ENCODE assay signal across 25 mouse cellular contexts in the genomic region with DNA sequence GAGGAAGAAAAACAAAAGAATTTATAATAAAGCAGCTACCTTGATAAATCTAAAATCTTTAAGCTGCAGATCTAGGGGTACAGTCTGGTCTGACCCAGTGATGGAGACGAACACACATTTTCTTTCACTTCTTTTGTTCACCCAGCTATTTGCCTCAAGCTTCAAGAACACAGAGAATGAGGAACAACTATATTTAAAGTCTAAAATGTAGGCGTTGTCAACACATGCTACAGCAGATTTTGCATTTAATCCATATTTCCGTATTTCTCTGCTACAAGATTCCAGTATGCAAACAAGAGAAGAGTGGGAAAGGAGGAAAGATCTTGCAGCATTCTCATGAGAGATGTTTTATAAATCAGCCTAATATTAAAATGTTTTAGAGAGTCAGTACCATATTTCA. TPM values are rescaled to one million over a fixed set of nuclear protein-coding genes. Genes with fewer than 3 reads are reported as not detected.
DNase-seq lines count a peak whose midpoint lies in the region; ATAC-seq and TF ChIP-seq lines count a peak whose summit lies in the region.
"Had no signal": no experiment of that assay in that cellular context is flagged by ENCODE, and none has a peak within 500 bp of the region (broad histone marks: within the 10 kb centered on the region; RNA-seq: fewer than 3 reads in every experiment).

No protein-coding gene starts in this region.

- H3K9ac ChIP-seq in kidney, embryonic 16.5 days (replicated peaks; ENCODE audit: low read length), result no peak overlapping the region
- H3K9ac ChIP-seq: embryonic facial prominence, embryonic 12.5 days; forebrain, embryonic 13.5 days; forebrain, embryonic 15.5 days had no signal

- H3K27ac ChIP-seq in left cerebral cortex, adult 2 months, result peak overlapping the region; percentile 60
- peak overlapping the region; percentile 99 for H3K27ac ChIP-seq in macrophage
- no peak overlapping the region for H3K27ac ChIP-seq in kidney, embryonic 16.5 days (ENCODE audit: low read length)
- H3K27ac ChIP-seq: embryonic facial prominence, embryonic 10.5 days; embryonic facial prominence, embryonic 12.5 days; forebrain, embryonic 13.5 days; forebrain, embryonic 15.5 days had no signal

- H3K4me3 ChIP-seq in left cerebral cortex, adult 2 months, result no peak overlapping the region
- H3K4me3 ChIP-seq in macrophage (ENCODE audit: inconsistent target), result no peak overlapping the region
- H3K4me3 ChIP-seq in kidney, embryonic 16.5 days (ENCODE audit: low read length), result no peak overlapping the region
- H3K4me3 ChIP-seq: embryonic facial prominence, embryonic 10.5 days; embryonic facial prominence, embryonic 12.5 days; forebrain, embryonic 13.5 days; forebrain, embryonic 15.5 days had no signal

- peaks cover 8% of the 10 kb centered on the region for H3K4me1 ChIP-seq in kidney, embryonic 16.5 days (ENCODE audit: insufficient read depth, low read length)

- no peak for TF ChIP-seq CTCF in left cerebral cortex, adult 2 months (IDR thresholded peaks at IDR 0.05)

- no peak for DNase-seq in frontal cortex, postnatal 25 days (ENCODE audit: low spot score in 2 of 2)
- no peak for DNase-seq in left cerebral cortex, adult 2 months (ENCODE audit: extremely low spot score in 1 of 2, low spot score in 2 of 2)
- DNase-seq in left cerebral cortex, postnatal 4 days, result no peak
- DNase-seq in kidney, postnatal 14 days, result no peak
- DNase-seq: adrenal gland, adult 8-10 months; adrenal gland, postnatal 14 days; adrenal gland, postnatal 36 days; B cell, adult 2 months; cerebellum, adult 11-12 months; cerebellum, adult 2 months; cerebellum, adult 9-10 months; cerebellum, postnatal 10 days; cerebellum, postnatal 25 days had no signal

- peak; percentile 76; the same call in 1 of the 2 replicates for ATAC-seq in frontal cortex, adult (ENCODE audit: low TSS enrichment)
- ATAC-seq in kidney, embryonic 16.5 days (ENCODE audit: low FRiP score, low TSS enrichment), result no peak
- ATAC-seq: activated CD4-positive, CD25-positive, alpha-beta regulatory T cell, adult 4 months; CD4-positive, CD25-positive, alpha-beta regulatory T cell, adult 4 months; forebrain, embryonic 13.5 days; forebrain, embryonic 15.5 days; Patski had no signal

- 38% methylated on average over 3 of the region's 3 CpGs for WGBS in macrophage (ENCODE audit: missing documents)
- WGBS in kidney, embryonic 16.5 days, result 98% methylated on average over 3 of the region's 3 CpGs

- 0 out of 2 replicates have a peak, but pooled peaks cover 8% of the 10 kb centered on the region for H3K36me3 ChIP-seq in macrophage (ENCODE audit: inconsistent target)
- H3K36me3 ChIP-seq in kidney, embryonic 16.5 days (ENCODE audit: insufficient read depth, low read length), result no peaks in the 10 kb centered on the region
- H3K36me3 ChIP-seq: embryonic facial prominence, embryonic 12.5 days; forebrain, embryonic 15.5 days had no signal

- H3K27me3 ChIP-seq in kidney, embryonic 16.5 days (ENCODE audit: insufficient read depth, low read length), result no peaks in the 10 kb centered on the region
- H3K27me3 ChIP-seq: CH12.LX; embryonic facial prominence, embryonic 12.5 days; forebrain, embryonic 13.5 days; forebrain, embryonic 15.5 days; Patski had no signal

- intact Hi-C loops in left cerebral cortex, adult 2 months (cut with DNase I), result loop anchor here (5.0 kb wide), 1 partner anchor 98 kb away; the partner anchor contains the start of gene Lactb
- intact Hi-C loops in left cerebral cortex, postnatal 4 days (cut with DNase I), result no loop called here

- peaks cover 4% of the 10 kb centered on the region; the same call in 1 of the 2 replicates for H3K9me3 ChIP-seq in kidney, embryonic 16.5 days (ENCODE audit: low read length)
- H3K9me3 ChIP-seq: forebrain, embryonic 15.5 days had no signal

- peaks cover 84% of the 10 kb centered on the region for H3K79me2 ChIP-seq in macrophage (ENCODE audit: inconsistent target)

- H3K4me2 ChIP-seq in kidney, embryonic 16.5 days (replicated peaks; ENCODE audit: low read depth, low read length), result no peak overlapping the region
- H3K4me2 ChIP-seq: embryonic facial prominence, embryonic 12.5 days; forebrain, embryonic 13.5 days; forebrain, embryonic 15.5 days had no signal

RNA-seq across cellular contexts. Expression of gene Rab8b, which starts 40.6 kb away (rescaled TPM):
- total RNA-seq in left cerebral cortex, adult 2 months (2021), result 10 to 100 TPM; 30.7 to 32.1 TPM
- 10 to 100 TPM; 27.5 to 30.0 TPM for total RNA-seq in left cerebral cortex, postnatal 4 days (2021)
- 100 to 1,000 TPM in 24 of 26 experiments, 10 to 100 TPM in 2; 75.0 to 334 (median 129) TPM for total RNA-seq in macrophage (2018; cell fraction: chromatin; rRNA removed)
- 100 to 1,000 TPM; 225 to 568 (median 292) TPM for total RNA-seq in macrophage (2018; cell fraction: cytosol; rRNA removed)
- total RNA-seq in macrophage (2018; cell fraction: nucleus; rRNA removed), result 100 to 1,000 TPM; 152 to 371 (median 210) TPM
- polyA plus RNA-seq in macrophage (2018), result 189 to 289 TPM (median 212 TPM) in 3 replicates
- polyA plus RNA-seq in kidney, embryonic 16.5 days (2015; fragmentation: Nextera tagmentation; extraction: Ambion mirVana), result 27.0 and 27.8 TPM in 2 replicates

RNA-seq across cellular contexts. Expression of gene Aph1c, which starts 44.4 kb away (rescaled TPM):
- 1 to 10 TPM; 5.8 TPM for total RNA-seq in left cerebral cortex, adult 2 months (2021)
- 1 to 10 TPM; 4.6 to 4.8 TPM for total RNA-seq in left cerebral cortex, postnatal 4 days (2021)
- total RNA-seq in macrophage (2018; cell fraction: chromatin; rRNA removed), result 100 to 1,000 TPM in 2 of 26 experiments, 10 to 100 TPM in 17, 1 to 10 TPM in 7; 1.8 to 107 (median 24.8) TPM
- total RNA-seq in macrophage (2018; cell fraction: cytosol; rRNA removed), result 100 to 1,000 TPM in 9 of 26 experiments, 10 to 100 TPM in 17; 27.9 to 148 (median 70.1) TPM
- 100 to 1,000 TPM in 6 of 26 experiments, 10 to 100 TPM in 20; 20.2 to 162 (median 62.6) TPM for total RNA-seq in macrophage (2018; cell fraction: nucleus; rRNA removed)
- 28.2 to 132 TPM (median 63.8 TPM) in 3 replicates for polyA plus RNA-seq in macrophage (2018)
- 11.5 and 11.7 TPM in 2 replicates for polyA plus RNA-seq in kidney, embryonic 16.5 days (2015; fragmentation: Nextera tagmentation; extraction: Ambion mirVana)
- polyA plus RNA-seq: G1E had no signal
